In genomic region chr1:136227870-136228269, GRCm38 (mm10) we compare ENCODE assay signal across 8 mouse cellular contexts. TPM values are rescaled to one million over a fixed set of nuclear protein-coding genes. Genes with fewer than 3 reads are reported as not detected.
A peak's percentile ranks its signal among the peaks of the same experiment; 100 is the strongest.
DNase-seq lines count a peak whose midpoint lies in the region; ATAC-seq lines count a peak whose summit lies in the region.

No protein-coding gene starts in this region.

- WGBS in heart, embryonic 10.5 days: 70% methylated on average over 4 of the region's 4 CpGs
- WGBS in stomach, embryonic 16.5 days: 37% methylated on average over 4 of the region's 4 CpGs

- peaks cover 58% of the 10 kb centered on the region for H3K27me3 ChIP-seq in heart, embryonic 10.5 days (ENCODE audit: insufficient read depth, poor library complexity, severe bottlenecking)
- H3K27me3 ChIP-seq in stomach, embryonic 16.5 days (ENCODE audit: control insufficient read depth, insufficient read depth, low read length): no peaks in the 10 kb centered on the region

- H3K9ac ChIP-seq in stomach, embryonic 16.5 days (ENCODE audit: low read length): peak overlapping the region; percentile 64

- peaks cover 51% of the 10 kb centered on the region for H3K4me1 ChIP-seq in heart, embryonic 10.5 days
- H3K4me1 ChIP-seq in stomach, embryonic 16.5 days (ENCODE audit: control insufficient read depth, insufficient read depth, low read length): peaks cover 46% of the 10 kb centered on the region

- no peaks in the 10 kb centered on the region for H3K9me3 ChIP-seq in heart, embryonic 10.5 days
- no peaks in the 10 kb centered on the region for H3K9me3 ChIP-seq in stomach, embryonic 16.5 days (replicated peaks; ENCODE audit: control insufficient read depth, low read length)

- ATAC-seq in stomach, embryonic 16.5 days (ENCODE audit: insufficient read depth, low FRiP score): no peak

- peaks cover 6% of the 10 kb centered on the region; the same call in 1 of the 2 replicates for H3K36me3 ChIP-seq in heart, embryonic 10.5 days
- H3K36me3 ChIP-seq in stomach, embryonic 16.5 days (ENCODE audit: control insufficient read depth, insufficient read depth, low read length): no peaks in the 10 kb centered on the region

- H3K4me3 ChIP-seq in heart, embryonic 10.5 days: no peak overlapping the region
- H3K4me3 ChIP-seq in stomach, embryonic 16.5 days (replicated peaks; ENCODE audit: low read length): peak overlapping the region; percentile 59

- no peak for DNase-seq in heart, embryonic 10.5 days (ENCODE audit: low spot score)
- no peak for DNase-seq in heart, adult 11 months
- DNase-seq in right cerebral cortex, postnatal 10 days (ENCODE audit: low spot score in 2 of 2): peak; percentile 44 to 48
- no peak for DNase-seq in right cerebral cortex, postnatal 14 days
- DNase-seq in kidney, adult 8-10 months: peak; percentile 91 to 95
- no peak for DNase-seq in layer of hippocampus, adult 9-11 months
- no peak for DNase-seq in urinary bladder, postnatal 36 days (ENCODE audit: low spot score in 2 of 2)

- H3K4me2 ChIP-seq in stomach, embryonic 16.5 days (ENCODE audit: low read depth, low read length): peak overlapping the region; percentile 70

- 0 out of 2 replicates have a peak overlapping the region, but pooled peaks have one; percentile 19 for H3K27ac ChIP-seq in heart, embryonic 10.5 days
- peak overlapping the region; percentile 88; the same call in 1 of the 2 replicates for H3K27ac ChIP-seq in stomach, embryonic 16.5 days (ENCODE audit: low read length)

RNA-seq across cellular contexts. Expression of gene Inava, which starts 6.2 kb away (rescaled TPM):
- polyA plus RNA-seq in heart, embryonic 10.5 days (2016; fragmentation: Nextera tagmentation; extraction: Ambion mirVana): 2.5 and 7.9 TPM in 2 replicates
- polyA plus RNA-seq in stomach, embryonic 16.5 days (2015; fragmentation: Nextera tagmentation; extraction: Ambion mirVana): 39.8 and 44.1 TPM in 2 replicates

RNA-seq across cellular contexts. Expression of gene Mroh3, which starts 15.2 kb away (rescaled TPM):
- polyA plus RNA-seq in heart, embryonic 10.5 days (2016; fragmentation: Nextera tagmentation; extraction: Ambion mirVana): 0.11 TPM in 1 of 2 replicates, not detected in the other
- polyA plus RNA-seq in stomach, embryonic 16.5 days (2015; fragmentation: Nextera tagmentation; extraction: Ambion mirVana): 0.95 and 1.3 TPM in 2 replicates

RNA-seq across cellular contexts. Expression of gene Gpr25, which starts 32.8 kb away (rescaled TPM):
- polyA plus RNA-seq in heart, embryonic 10.5 days (2016; fragmentation: Nextera tagmentation; extraction: Ambion mirVana): not detected in 2 replicates
- not detected in 2 replicates for polyA plus RNA-seq in stomach, embryonic 16.5 days (2015; fragmentation: Nextera tagmentation; extraction: Ambion mirVana)

Comparison
In these comparisons a context has a peak if more than half of its experiments do, and no peak if none do; other contexts are left out.
1. DNase-seq: peak in right cerebral cortex, postnatal 10 days (2 of 2) and kidney, adult 8-10 months (2 of 2); none in heart, embryonic 10.5 days (single experiment), heart, adult 11 months (single experiment), right cerebral cortex, postnatal 14 days (single experiment), layer of hippocampus, adult 9-11 months (single experiment) and urinary bladder, postnatal 36 days (0 of 2).